Mouse (Mus musculus) embryonic facial prominence, embryonic 14.5 days (tissue): ENCODE data around the gene Krtap5-4. TPM values are rescaled to one million over a fixed set of nuclear protein-coding genes. Genes with fewer than 3 reads are reported as not detected.
"Not testable (repeated sequence)": the region's sequence is repeated elsewhere in the genome, so short reads cannot be mapped to it uniquely, and the experiment has no call there.

Source experiments
- ATAC-seq: fragments of 200-750 bp; cut with Nextera tagmentation; 2 replicates; pipeline ENCODE4 v1.8.0; 2017; ENCODE audit warnings: low read depth, moderate number of reproducible peaks, moderate TSS enrichment
- DNase-seq: peaks from one replicate; pipeline ENCODE4 v3.0.0-alpha.2; 2015; ENCODE audit warnings: low spot score
- H3K27ac ChIP-seq: fragments of 300-500 bp; sonication (generic); replicated peaks from 2 replicates; pipeline ENCODE4 v1.5.1; 2014; ENCODE audit warnings: low read depth, mild to moderate bottlenecking, low read length, moderate library complexity
- H3K27me3 ChIP-seq: fragments of 300-500 bp; sonication (generic); replicated peaks from 2 replicates; pipeline ENCODE4 v1.6.1; 2014; ENCODE audit warnings: low read length; ENCODE audit not compliant: control insufficient read depth, insufficient read depth
- H3K36me3 ChIP-seq: fragments of 300-500 bp; sonication (generic); 2 replicates; pipeline ENCODE4 v1.6.1; 2014; ENCODE audit warnings: low read length, mixed read lengths; ENCODE audit not compliant: control insufficient read depth, insufficient read depth
- H3K4me1 ChIP-seq: fragments of 300-500 bp; sonication (generic); 2 replicates; pipeline ENCODE4 v1.6.1; 2014; ENCODE audit warnings: antibody characterized with exemption, low read length; ENCODE audit not compliant: control insufficient read depth, insufficient read depth
- H3K4me2 ChIP-seq: fragments of 300-500 bp; sonication (generic); 2 replicates; pipeline ENCODE4 v1.6.1; 2014; ENCODE audit warnings: low read depth, mild to moderate bottlenecking, low read length, moderate library complexity, mixed read lengths
- H3K4me3 ChIP-seq: fragments of 300-500 bp; sonication (generic); 2 replicates; pipeline ENCODE4 v1.5.1; 2014; ENCODE audit warnings: low read depth, mild to moderate bottlenecking, low read length
- H3K9ac ChIP-seq: fragments of 300-500 bp; sonication (generic); 2 replicates; pipeline ENCODE4 v1.6.1; 2014; ENCODE audit warnings: low read depth, mild to moderate bottlenecking, low read length, moderate library complexity, mixed read lengths
- H3K9me3 ChIP-seq: fragments of 300-500 bp; sonication (generic); 2 replicates; pipeline ENCODE4 v1.6.1; 2016; ENCODE audit warnings: low read length; ENCODE audit not compliant: control insufficient read depth
- WGBS: fragments of 180-500 bp; shearing (Covaris S2); extraction: QIAGEN DNeasy Blood & Tissue Kit; methylation state at CpG from one replicate; pipeline ENCODE4 v1.1.7; 2014; 5-methylcytosine and 5-hydroxymethylcytosine counted together
- polyA plus RNA-seq: library from polyadenylated mRNA; unstranded; fragments of >200 nt; fragmentation: Nextera tagmentation; extraction: Ambion mirVana; gene quantifications from 2 replicates; pipeline ENCODE4 v1.2.1, GENCODE M21; 2014

Krtap5-4 gene
- polyA plus RNA-seq, 1 experiment from 2014 or later: not detected

DNA sequence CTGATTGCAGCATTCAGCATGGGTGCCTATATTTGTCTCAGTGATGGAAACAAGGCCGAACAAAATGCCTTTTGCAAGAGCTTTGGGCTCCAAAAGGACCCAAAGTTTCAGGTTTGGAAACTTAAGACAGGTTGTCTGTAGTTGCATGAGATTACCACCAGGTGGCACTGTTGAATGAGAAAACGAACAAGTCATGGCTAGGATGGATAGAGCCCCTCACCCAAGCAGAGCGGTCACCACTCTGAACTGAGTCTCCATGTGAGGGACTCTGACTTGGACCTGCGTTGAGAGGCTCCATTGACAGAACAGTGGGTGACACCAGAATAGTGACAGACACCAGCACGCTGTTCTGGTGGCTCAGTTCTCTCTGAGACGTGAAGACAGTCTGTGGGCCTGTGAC, 13.2 kb downstream of the Krtap5-4 start:
- no peaks in the 10 kb centered on the region for H3K9me3 ChIP-seq
- no peaks in the 10 kb centered on the region for H3K4me1 ChIP-seq
- no peak overlapping the region for H3K9ac ChIP-seq
- no peak overlapping the region for H3K4me3 ChIP-seq
- no peak overlapping the region for H3K4me2 ChIP-seq
- no peaks in the 10 kb centered on the region for H3K27me3 ChIP-seq
- 38% methylated on average over 6 of the region's 6 CpGs for WGBS
- ATAC-seq: no peak; the same call in 1 of the 2 replicates
- H3K27ac ChIP-seq: no peak overlapping the region
- no peaks in the 10 kb centered on the region for H3K36me3 ChIP-seq
- DNase-seq: peak; percentile 66

DNA sequence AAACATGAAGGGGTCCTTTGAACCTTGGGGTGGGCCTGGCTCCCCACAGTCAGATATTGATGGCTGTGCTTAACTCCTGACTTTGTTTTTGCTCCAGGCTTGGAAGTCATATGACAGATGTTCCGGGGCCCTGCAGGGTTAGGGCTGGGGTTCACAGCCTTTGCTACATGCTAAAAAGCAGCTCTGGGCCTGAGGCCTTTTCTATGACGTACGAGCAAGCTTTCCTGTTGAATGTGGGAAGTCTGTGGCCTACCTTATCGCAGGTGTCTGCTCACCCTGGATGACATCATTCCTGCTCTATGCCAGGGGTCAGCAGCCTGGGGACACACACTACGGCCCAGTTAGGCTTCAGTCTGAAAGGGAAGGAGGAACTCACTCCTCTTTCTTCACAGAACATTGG, 13.9 kb downstream of the Krtap5-4 start:
- H3K27ac ChIP-seq: no peak overlapping the region
- ATAC-seq: no peak

DNA sequence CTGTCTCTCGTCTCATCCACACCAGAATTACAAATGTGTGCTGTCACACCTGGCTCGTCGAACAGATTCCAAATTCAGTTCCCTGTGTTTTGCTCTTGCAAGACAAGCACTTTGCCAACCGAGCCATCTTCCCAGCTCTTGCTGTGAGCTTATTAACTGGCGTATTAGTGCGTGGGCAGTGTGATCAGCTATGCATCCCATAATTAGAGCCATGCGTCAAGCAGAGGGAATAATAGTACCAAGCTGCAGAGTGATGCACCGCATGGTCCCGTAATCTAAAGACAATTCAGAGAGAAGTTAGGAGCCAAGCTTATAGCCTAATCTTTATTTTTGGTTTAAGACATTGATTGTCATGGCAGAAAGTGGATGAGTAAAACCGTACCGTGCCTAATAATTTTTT, 15.8 kb downstream of the Krtap5-4 start:
- no peaks in the 10 kb centered on the region for H3K36me3 ChIP-seq
- no peak for ATAC-seq
- H3K9ac ChIP-seq: no peak overlapping the region
- no peak overlapping the region for H3K4me3 ChIP-seq
- DNase-seq: no peak
- H3K9me3 ChIP-seq: no peaks in the 10 kb centered on the region
- no peak overlapping the region for H3K4me2 ChIP-seq
- H3K4me1 ChIP-seq: no peaks in the 10 kb centered on the region
- WGBS: 72% methylated on average over 11 of the region's 11 CpGs
- peak overlapping the region; percentile 81; the same call in 1 of the 2 replicates for H3K27ac ChIP-seq
- no peaks in the 10 kb centered on the region for H3K27me3 ChIP-seq

More for the DNA sequence above, 13.9 kb downstream of the Krtap5-4 start:
- Histone ChIP-seq H3K4me1 (no peaks in the 10 kb centered on the region), H3K4me3 (no peak overlapping the region), H3K9ac (no peak overlapping the region), H3K36me3 (no peaks in the 10 kb centered on the region), H3K4me2 (no peak overlapping the region), H3K27me3 (no peaks in the 10 kb centered on the region), H3K9me3 (no peaks in the 10 kb centered on the region)
- WGBS: 67% methylated on average over 5 of the region's 5 CpGs
- no peak for DNase-seq

DNA sequence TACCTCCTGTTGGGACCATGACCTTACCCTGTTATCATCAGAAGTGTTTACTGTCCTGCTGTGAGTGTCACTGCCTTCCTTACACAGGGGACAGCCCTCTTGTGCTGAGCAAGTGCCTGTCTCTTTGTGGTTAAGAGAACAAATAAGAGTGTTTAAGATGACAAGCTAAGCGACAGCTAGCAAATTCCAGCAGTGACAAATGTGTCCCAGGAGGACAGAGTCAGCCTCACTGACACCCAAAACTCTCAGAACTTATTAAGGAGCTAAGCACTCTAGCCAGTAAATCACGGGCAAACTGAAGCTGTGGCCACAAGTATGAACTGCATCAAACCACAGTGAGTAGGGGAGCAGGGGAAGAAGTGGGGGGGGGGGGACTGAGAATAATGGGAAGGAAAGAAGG, 17.6 kb downstream of the Krtap5-4 start:
- no peak overlapping the region for H3K4me2 ChIP-seq
- no peaks in the 10 kb centered on the region for H3K36me3 ChIP-seq
- DNase-seq (no peak), ATAC-seq (no peak)
- 21% methylated on average over 2 of the region's 2 CpGs for WGBS
- peak overlapping the region; percentile 81 for H3K27ac ChIP-seq
- H3K4me3 ChIP-seq: no peak overlapping the region
- peak overlapping the region; percentile 20; the same call in 1 of the 2 replicates for H3K9ac ChIP-seq
- no peaks in the 10 kb centered on the region for H3K27me3 ChIP-seq
- no peaks in the 10 kb centered on the region for H3K4me1 ChIP-seq
- no peaks in the 10 kb centered on the region for H3K9me3 ChIP-seq

DNA sequence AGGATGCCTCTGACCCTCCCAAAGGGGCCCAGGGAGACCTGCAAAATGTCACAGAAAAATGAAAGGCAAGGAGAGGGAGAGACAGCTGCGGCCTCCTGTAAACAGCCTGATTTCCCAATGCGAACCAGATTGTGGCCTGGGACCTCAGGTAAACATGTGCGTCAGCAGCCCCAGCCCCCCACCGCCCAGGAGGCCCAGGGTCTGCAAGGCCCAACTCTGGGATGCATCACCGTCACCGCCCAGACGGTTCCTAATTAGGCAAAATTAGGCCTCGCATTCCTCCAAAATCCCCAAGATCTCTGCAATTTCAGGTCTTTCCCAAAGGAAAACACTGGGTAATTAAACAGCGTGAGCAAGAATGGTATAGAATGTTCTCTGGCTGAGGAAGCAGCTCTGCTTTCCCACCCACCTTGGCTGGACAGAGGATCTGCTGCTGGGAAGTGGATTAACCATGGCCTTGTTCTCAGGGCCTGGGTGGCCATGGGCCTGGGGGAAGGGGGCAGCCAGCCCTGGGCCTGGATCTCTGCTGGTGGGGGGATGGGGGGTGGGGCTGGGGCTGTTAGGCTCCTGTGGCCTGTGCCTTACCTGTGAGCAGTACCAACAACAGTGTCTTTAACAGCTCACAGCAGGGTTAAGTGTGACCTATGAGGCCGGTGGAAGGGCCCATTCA, 18.4 kb downstream of the Krtap5-4 start:
- 23% methylated on average over 3 of the region's 10 CpGs for WGBS
- ATAC-seq: peak; percentile 81; the same call in 1 of the 2 replicates

DNA sequence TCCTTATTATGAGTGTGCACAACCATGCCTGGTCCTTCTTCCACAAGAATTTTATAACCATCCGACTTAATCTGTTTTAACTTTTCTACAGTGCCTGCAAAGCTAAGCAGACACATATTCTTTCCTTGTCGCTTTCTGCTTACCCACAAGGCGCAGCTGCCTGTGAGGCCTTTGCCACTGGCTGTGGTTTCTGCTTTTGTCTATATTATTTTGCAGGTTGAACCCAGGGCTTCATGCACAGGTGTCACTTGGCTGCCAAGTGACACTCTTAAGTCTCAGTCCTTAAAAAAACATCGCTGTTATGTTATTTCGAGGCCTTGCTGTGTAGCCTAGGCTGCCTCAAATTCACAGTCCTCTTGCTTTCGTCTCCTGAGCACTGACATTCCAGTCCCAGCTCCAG, 19.3 kb downstream of the Krtap5-4 start:
- WGBS: 78% methylated on average over 6 of the region's 6 CpGs
- Histone ChIP-seq H3K36me3 (no peaks in the 10 kb centered on the region), H3K27ac (peak overlapping the region; percentile 80), H3K4me3 (no peak overlapping the region), H3K4me2 (no peak overlapping the region), H3K9me3 (no peaks in the 10 kb centered on the region), H3K4me1 (no peaks in the 10 kb centered on the region), H3K27me3 (no peaks in the 10 kb centered on the region), H3K9ac (no peak overlapping the region)
- ATAC-seq (no peak), DNase-seq (no peak)

More for the DNA sequence above, 18.4 kb downstream of the Krtap5-4 start:
- not testable (repeated sequence) for H3K9me3 ChIP-seq, H3K36me3 ChIP-seq, H3K27me3 ChIP-seq, H3K4me1 ChIP-seq, H3K4me2 ChIP-seq, DNase-seq, H3K9ac ChIP-seq, H3K4me3 ChIP-seq
- peak overlapping the region; percentile 81 for H3K27ac ChIP-seq

DNA sequence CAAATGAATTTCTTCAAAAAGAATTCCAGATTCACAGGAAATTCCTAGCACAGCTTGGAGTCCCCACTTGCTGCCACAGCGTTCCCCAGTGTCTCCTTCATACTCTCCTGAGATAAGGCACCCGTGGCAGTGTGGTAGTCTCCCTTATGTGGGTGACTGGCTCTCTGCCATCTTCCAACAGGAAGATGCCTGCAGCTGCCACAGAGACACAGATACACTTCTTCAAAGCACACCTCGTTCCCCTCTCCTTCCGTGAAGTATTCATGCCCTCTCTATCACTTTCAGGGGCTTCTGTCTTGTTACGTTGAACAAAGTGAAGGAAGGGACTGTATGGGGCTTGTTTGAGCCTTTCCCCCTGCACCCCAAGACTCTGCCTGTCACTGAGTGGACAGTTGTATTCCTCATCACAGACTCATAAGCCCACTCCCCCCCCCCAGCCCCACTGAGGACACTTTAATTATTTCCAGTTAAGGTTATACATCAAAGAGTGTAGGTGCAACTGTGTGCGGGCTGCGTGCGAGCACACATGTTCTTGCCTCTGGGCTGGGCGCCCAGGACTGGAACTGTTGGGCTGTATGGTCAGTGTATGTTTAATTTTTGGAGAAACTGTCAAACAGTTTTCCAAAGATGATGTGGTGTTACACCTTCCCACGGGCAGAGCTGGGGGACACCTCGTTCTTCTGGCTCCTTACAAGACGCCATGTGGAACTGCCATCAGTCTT, 20.2 kb downstream of the Krtap5-4 start:
- Histone ChIP-seq H3K36me3 (no peaks in the 10 kb centered on the region), H3K27ac (peak overlapping the region; percentile 62; the same call in 1 of the 2 replicates), H3K9ac (no peak overlapping the region), H3K4me2 (no peak overlapping the region), H3K4me1 (no peaks in the 10 kb centered on the region), H3K9me3 (no peaks in the 10 kb centered on the region), H3K27me3 (no peaks in the 10 kb centered on the region), H3K4me3 (no peak overlapping the region)
- ATAC-seq (no peak; the same call in 1 of the 2 replicates), DNase-seq (no peak)
- 71% methylated on average over 12 of the region's 12 CpGs for WGBS

DNA sequence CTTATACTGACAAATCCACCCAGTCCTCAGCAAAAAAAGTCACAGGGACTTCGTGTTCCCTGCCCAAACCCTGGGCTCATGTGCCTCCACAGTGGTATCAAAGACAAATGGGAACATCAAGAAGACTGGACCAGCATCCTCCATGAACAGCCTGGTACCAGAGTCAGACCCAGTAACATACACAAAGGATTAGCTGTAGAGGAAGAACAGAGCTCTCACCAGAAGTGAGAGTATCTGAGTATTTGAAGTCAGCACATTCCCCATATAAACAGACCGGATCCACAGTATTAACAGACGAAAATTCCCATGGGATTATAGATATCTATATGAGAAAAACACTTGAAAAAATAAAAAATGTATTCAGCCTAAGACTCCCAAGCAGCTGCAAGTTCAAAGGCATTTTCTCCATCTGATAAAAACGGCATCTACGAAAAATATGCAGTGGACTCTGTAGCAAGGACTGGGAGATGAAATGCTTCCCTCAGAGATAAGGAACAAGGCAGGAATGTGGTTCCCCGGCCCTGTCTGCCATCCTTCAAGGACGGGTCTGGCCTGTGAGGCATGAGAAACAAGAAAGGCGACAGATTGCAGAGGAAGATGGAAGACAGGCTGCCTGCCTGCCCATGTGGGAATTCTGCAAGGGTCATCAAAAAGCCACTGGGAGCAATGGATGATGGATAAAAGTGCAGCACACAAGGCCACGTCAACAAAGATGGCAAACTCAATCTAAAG, 23.5 kb downstream of the Krtap5-4 start:
- Histone ChIP-seq H3K4me1 (no peaks in the 10 kb centered on the region), H3K4me2 (no peak overlapping the region), H3K36me3 (no peaks in the 10 kb centered on the region), H3K9me3 (no peaks in the 10 kb centered on the region), H3K9ac (no peak overlapping the region), H3K4me3 (no peak overlapping the region), H3K27me3 (no peaks in the 10 kb centered on the region), H3K27ac (0 out of 2 replicates have a peak overlapping the region, but pooled peaks have one; percentile 33)
- ATAC-seq (no peak), DNase-seq (no peak)
- whole genome bisulfite sequencing: 45% methylated on average over 9 of the region's 9 CpGs
